Comparison of ENCODE assay signal across 9 mouse cellular contexts in the genomic region with DNA sequence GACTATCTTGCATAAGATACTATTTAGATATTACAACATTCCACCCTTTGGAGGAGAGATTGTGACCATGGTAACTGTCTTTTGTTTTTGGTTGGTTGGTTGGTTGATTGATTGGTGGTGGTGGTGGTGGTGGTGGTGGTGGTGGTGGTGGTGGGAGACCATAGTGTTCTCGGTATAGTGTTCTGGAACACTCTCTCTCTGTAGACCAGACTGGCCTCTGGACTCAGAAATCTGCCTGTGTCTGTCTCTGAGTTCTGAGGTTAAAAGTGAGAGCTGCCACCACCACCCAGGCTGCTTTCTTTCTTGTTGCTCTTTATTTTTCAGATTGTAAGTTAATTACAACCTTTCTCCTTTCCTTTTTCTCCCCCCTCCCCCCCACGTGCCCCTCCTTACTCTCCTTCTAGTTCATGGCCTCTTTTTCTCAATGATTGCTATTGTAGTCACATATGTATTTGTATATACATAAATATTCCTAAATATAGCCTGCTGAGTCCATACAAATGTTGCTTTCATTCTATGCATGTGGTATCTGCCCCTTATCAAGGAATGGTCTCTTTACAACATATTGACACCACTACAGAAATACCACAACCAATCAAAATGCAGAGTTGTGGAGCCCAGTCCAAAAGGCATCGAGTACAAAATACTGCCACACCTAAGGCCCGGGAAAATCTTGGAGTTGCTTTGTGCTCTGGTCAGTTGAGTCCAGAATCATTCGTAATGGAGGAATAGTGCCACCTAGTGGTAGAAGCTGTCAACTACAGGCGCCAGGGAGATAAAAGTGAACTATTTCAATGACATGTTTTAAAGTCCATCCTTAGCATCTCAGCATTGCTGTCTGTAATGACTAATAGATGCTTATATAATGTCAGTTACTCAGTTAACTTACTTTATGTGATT. TPM values are rescaled to one million over a fixed set of nuclear protein-coding genes. Genes with fewer than 3 reads are reported as not detected.
A peak's percentile ranks its signal among the peaks of the same experiment; 100 is the strongest.
DNase-seq lines count a peak whose midpoint lies in the region; ATAC-seq lines count a peak whose summit lies in the region.
"Had no signal": no experiment of that assay in that cellular context is flagged by ENCODE, and none has a peak within 500 bp of the region (broad histone marks: within the 10 kb centered on the region; RNA-seq: fewer than 3 reads in every experiment).

No protein-coding gene starts in this region.

- no peaks in the 10 kb centered on the region for H3K36me3 ChIP-seq in forebrain, embryonic 16.5 days (ENCODE audit: control insufficient read depth, insufficient read depth)
- no peaks in the 10 kb centered on the region for H3K36me3 ChIP-seq in hindbrain, embryonic 12.5 days
- H3K36me3 ChIP-seq: limb, embryonic 12.5 days had no signal

- H3K4me3 ChIP-seq in forebrain, embryonic 16.5 days (replicated peaks; ENCODE audit: low read length) = no peak overlapping the region
- H3K4me3 ChIP-seq in hindbrain, embryonic 12.5 days = no peak overlapping the region
- H3K4me3 ChIP-seq: limb, embryonic 12.5 days had no signal

- 19% methylated on average over 6 of the region's 6 CpGs for WGBS in forebrain, embryonic 16.5 days
- WGBS in hindbrain, embryonic 12.5 days = 23% methylated on average over 6 of the region's 6 CpGs

- ATAC-seq in forebrain, embryonic 16.5 days = peak; percentile 86
- ATAC-seq in hindbrain, embryonic 12.5 days (ENCODE audit: low FRiP score) = peak; percentile 75

- no peaks in the 10 kb centered on the region for H3K27me3 ChIP-seq in forebrain, embryonic 16.5 days (replicated peaks; ENCODE audit: control insufficient read depth, insufficient read depth, low read length)
- H3K27me3 ChIP-seq in hindbrain, embryonic 12.5 days = no peaks in the 10 kb centered on the region
- H3K27me3 ChIP-seq: limb, embryonic 12.5 days had no signal

- H3K9ac ChIP-seq in forebrain, embryonic 16.5 days (replicated peaks; ENCODE audit: low read depth, low read length) = no peak overlapping the region
- H3K9ac ChIP-seq in hindbrain, embryonic 12.5 days = no peak overlapping the region
- H3K9ac ChIP-seq: limb, embryonic 12.5 days had no signal

- H3K27ac ChIP-seq in forebrain, embryonic 16.5 days (ENCODE audit: low read length) = no peak overlapping the region
- H3K27ac ChIP-seq in hindbrain, embryonic 12.5 days = no peak overlapping the region
- H3K27ac ChIP-seq: limb, embryonic 12.5 days had no signal

- H3K9me3 ChIP-seq in forebrain, embryonic 16.5 days (ENCODE audit: control insufficient read depth, low read length) = no peaks in the 10 kb centered on the region
- H3K9me3 ChIP-seq in hindbrain, embryonic 12.5 days (replicated peaks) = no peaks in the 10 kb centered on the region
- H3K9me3 ChIP-seq: limb, embryonic 12.5 days had no signal

- H3K4me1 ChIP-seq in forebrain, embryonic 16.5 days (replicated peaks; ENCODE audit: control insufficient read depth, insufficient read depth, low read length) = no peaks in the 10 kb centered on the region
- H3K4me1 ChIP-seq in hindbrain, embryonic 12.5 days = no peaks in the 10 kb centered on the region

- peak; percentile 52 for DNase-seq in Muller cell, postnatal 12 days (ENCODE audit: inconsistent ontology term)
- DNase-seq in cerebellum, adult 18-20 months = peak; percentile 72 to 84
- peak; percentile 84 for DNase-seq in layer of hippocampus, adult 9-10 months (ENCODE audit: low spot score)
- DNase-seq in lung, postnatal 14 days = peak; percentile 87
- DNase-seq in retina, postnatal 1 day = peak; percentile 86
- DNase-seq in urinary bladder, postnatal 14 days (ENCODE audit: low spot score) = peak; percentile 80

- H3K4me2 ChIP-seq in forebrain, embryonic 16.5 days (ENCODE audit: low read length) = no peak overlapping the region
- H3K4me2 ChIP-seq in hindbrain, embryonic 12.5 days (replicated peaks) = no peak overlapping the region
- H3K4me2 ChIP-seq: limb, embryonic 12.5 days had no signal

RNA-seq across cellular contexts. Expression of a gene that starts 12.5 kb away (rescaled TPM):
- polyA plus RNA-seq in forebrain, embryonic 16.5 days (2015; fragmentation: Nextera tagmentation; extraction: Ambion mirVana) = 17.5 and 24.9 TPM in 2 replicates
- polyA plus RNA-seq in hindbrain, embryonic 12.5 days (2016; fragmentation: Nextera tagmentation; extraction: Ambion mirVana) = 19.1 and 22.0 TPM in 2 replicates

RNA-seq across cellular contexts. Expression of a gene that starts 51.9 kb away (rescaled TPM):
- polyA plus RNA-seq in forebrain, embryonic 16.5 days (2015; fragmentation: Nextera tagmentation; extraction: Ambion mirVana) = not detected in 2 replicates
- polyA plus RNA-seq in hindbrain, embryonic 12.5 days (2016; fragmentation: Nextera tagmentation; extraction: Ambion mirVana) = not detected in 2 replicates
- polyA plus RNA-seq: limb, embryonic 12.5 days had no signal
